Mouse (Mus musculus): ENCODE data around the gene Chrna1. TPM values are rescaled to one million over a fixed set of nuclear protein-coding genes. Genes with fewer than 3 reads are reported as not detected.

Gene Chrna1
- polyA plus RNA-seq, 1 experiment from 2014 or later, result 14.1 TPM

GRCm38 (mm10) chr2:73536091-73536783 lies 43.9 kb downstream of the Chrna1 start:
- Histone ChIP-seq H3K36me3 (no peaks in the 10 kb centered on the region), H3K9ac (no peak overlapping the region), H3K27ac (replicated peaks) (no peak overlapping the region), H3K4me1 (peaks cover 15% of the 10 kb centered on the region), H3K9me3 (replicated peaks) (no peaks in the 10 kb centered on the region), H3K4me2 (replicated peaks) (no peak overlapping the region), H3K27me3 (no peaks in the 10 kb centered on the region), H3K4me3 (replicated peaks) (no peak overlapping the region)
- no peak for ATAC-seq (ENCODE audit: insufficient number of reproducible peaks, low FRiP score, low TSS enrichment, low read depth)
- 70% methylated on average over 15 of the region's 15 CpGs for WGBS

DNA sequence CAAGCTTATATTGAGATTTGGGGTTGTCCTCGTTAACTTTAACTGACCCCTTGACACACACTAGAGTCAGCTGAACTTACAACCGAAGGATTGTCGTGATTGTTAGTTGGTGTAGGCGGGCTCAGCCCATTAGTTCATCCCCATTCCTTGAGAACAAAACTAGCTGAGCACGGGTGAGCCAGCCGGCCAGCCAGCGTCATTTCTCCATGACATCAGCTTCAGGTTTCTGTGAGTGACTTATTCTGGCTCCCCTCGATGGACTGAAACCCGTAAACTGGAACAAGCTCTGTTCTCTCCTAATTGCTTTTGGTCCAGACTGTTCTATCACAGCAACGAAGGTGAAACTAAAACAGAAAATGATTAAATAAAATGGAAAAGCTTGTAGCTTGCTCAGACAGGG lies 45.4 kb downstream of the Chrna1 start:
- Histone ChIP-seq H3K36me3 (no peaks in the 10 kb centered on the region), H3K27me3 (no peaks in the 10 kb centered on the region), H3K4me3 (replicated peaks) (no peak overlapping the region), H3K4me1 (0 out of 2 replicates have a peak, but pooled peaks cover 15% of the 10 kb centered on the region), H3K9me3 (replicated peaks) (no peaks in the 10 kb centered on the region), H3K4me2 (replicated peaks) (no peak overlapping the region), H3K27ac (replicated peaks) (no peak overlapping the region), H3K9ac (no peak overlapping the region)
- no peak for ATAC-seq (ENCODE audit: insufficient number of reproducible peaks, low FRiP score, low TSS enrichment, low read depth)
- 67% methylated on average over 10 of the region's 10 CpGs for WGBS

DNA sequence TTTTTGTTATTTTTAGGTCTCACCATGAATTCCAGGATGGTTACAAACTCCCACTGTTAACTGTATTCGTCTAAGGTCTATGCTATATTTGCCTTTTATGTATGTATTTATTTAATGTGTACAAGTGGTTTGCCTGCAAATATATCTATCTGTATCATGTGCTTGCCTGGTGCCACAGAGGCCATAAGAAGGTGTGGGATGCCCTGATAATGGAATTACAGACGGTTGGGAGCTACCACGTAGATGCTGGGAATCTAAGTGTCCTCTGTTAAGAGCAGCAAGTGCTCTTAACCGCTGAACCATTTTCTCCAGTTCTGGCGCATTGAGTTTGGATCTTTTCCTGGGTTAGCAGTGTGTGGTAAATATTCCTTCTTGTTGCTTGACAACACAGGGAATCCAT lies 49.7 kb downstream of the Chrna1 start:
- H3K9me3 ChIP-seq (replicated peaks), result no peaks in the 10 kb centered on the region
- H3K27ac ChIP-seq (replicated peaks), result no peak overlapping the region; the same call in 1 of the 2 replicates
- peaks cover 40% of the 10 kb centered on the region for H3K4me1 ChIP-seq
- no peak for ATAC-seq (ENCODE audit: insufficient number of reproducible peaks, low FRiP score, low TSS enrichment, low read depth)
- no peak overlapping the region for H3K9ac ChIP-seq
- no peak overlapping the region for H3K4me3 ChIP-seq (replicated peaks)
- no peak overlapping the region for H3K4me2 ChIP-seq (replicated peaks)
- 73% methylated on average over 5 of the region's 5 CpGs for WGBS
- H3K36me3 ChIP-seq, result no peaks in the 10 kb centered on the region
- H3K27me3 ChIP-seq, result no peaks in the 10 kb centered on the region

GRCm38 (mm10) chr2:73529356-73530330 lies 50.5 kb downstream of the Chrna1 start, which contains the start of gene Wipf1:
TSS of gene Wipf1 (minus strand) at chr2:73529734.
- no peaks in the 10 kb centered on the region for H3K9me3 ChIP-seq (replicated peaks)
- ATAC-seq (ENCODE audit: insufficient number of reproducible peaks, low FRiP score, low TSS enrichment, low read depth), result peak; percentile 82
- peak within 1 kb of the TSS; percentile 89 for H3K27ac ChIP-seq (replicated peaks)
- peak within 1 kb of the TSS; percentile 89 for H3K9ac ChIP-seq
- 2% methylated on average over 64 of the region's 66 CpGs for WGBS
- peaks cover 42% of the 10 kb centered on the region for H3K4me1 ChIP-seq
- peak within 1 kb of the TSS; percentile 75 for H3K4me3 ChIP-seq (replicated peaks)
- no peaks in the 10 kb centered on the region for H3K27me3 ChIP-seq
- H3K4me2 ChIP-seq (replicated peaks), result peak within 1 kb of the TSS; percentile 75
- H3K36me3 ChIP-seq, result no peaks in the 10 kb centered on the region

- peak; percentile 61 for ATAC-seq (ENCODE audit: insufficient number of reproducible peaks, low FRiP score, low TSS enrichment, low read depth)
- H3K4me1 ChIP-seq, result peaks cover 42% of the 10 kb centered on the region
- WGBS, result 2% methylated on average over 49 of the region's 59 CpGs
- peak overlapping the region; percentile 89 for H3K9ac ChIP-seq
- peak overlapping the region; percentile 89 for H3K27ac ChIP-seq (replicated peaks)
- H3K4me3 ChIP-seq (replicated peaks), result peak overlapping the region; percentile 75
- H3K4me2 ChIP-seq (replicated peaks), result peak overlapping the region; percentile 75
- no peaks in the 10 kb centered on the region for H3K27me3 ChIP-seq
- no peaks in the 10 kb centered on the region for H3K9me3 ChIP-seq (replicated peaks)
- H3K36me3 ChIP-seq, result no peaks in the 10 kb centered on the region
These were observed 51.4 kb downstream of the Chrna1 start for GRCm38 (mm10) chr2:73528516-73529355.

DNA sequence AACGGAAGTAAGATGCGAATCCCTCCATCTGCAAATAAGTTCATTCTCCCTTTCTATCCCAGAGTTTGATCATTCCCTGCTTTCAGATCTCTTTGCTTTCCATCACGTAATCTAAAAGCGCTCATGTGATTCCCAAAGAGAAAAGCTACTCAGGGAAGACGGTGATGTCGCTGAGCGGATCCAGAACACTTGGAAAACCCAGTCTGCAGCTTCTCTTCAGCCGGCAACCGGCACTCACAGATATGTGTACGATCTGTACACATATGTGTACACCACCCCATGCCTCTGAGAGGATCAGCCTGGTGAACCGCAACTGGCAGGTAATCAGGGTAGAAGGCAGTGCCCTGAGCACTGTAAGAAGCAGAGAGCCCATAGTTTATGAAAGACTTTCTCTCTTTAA lies 52.2 kb downstream of the Chrna1 start:
- no peaks in the 10 kb centered on the region for H3K36me3 ChIP-seq
- no peak for ATAC-seq (ENCODE audit: insufficient number of reproducible peaks, low FRiP score, low TSS enrichment, low read depth)
- peak overlapping the region; percentile 89 for H3K9ac ChIP-seq
- H3K4me2 ChIP-seq (replicated peaks), result peak overlapping the region; percentile 75
- peak overlapping the region; percentile 48; the same call in 1 of the 2 replicates for H3K27ac ChIP-seq (replicated peaks)
- peaks cover 48% of the 10 kb centered on the region for H3K4me1 ChIP-seq
- WGBS, result 47% methylated on average over 11 of the region's 11 CpGs
- H3K9me3 ChIP-seq (replicated peaks), result no peaks in the 10 kb centered on the region
- no peaks in the 10 kb centered on the region for H3K27me3 ChIP-seq
- peak overlapping the region; percentile 75 for H3K4me3 ChIP-seq (replicated peaks)

DNA sequence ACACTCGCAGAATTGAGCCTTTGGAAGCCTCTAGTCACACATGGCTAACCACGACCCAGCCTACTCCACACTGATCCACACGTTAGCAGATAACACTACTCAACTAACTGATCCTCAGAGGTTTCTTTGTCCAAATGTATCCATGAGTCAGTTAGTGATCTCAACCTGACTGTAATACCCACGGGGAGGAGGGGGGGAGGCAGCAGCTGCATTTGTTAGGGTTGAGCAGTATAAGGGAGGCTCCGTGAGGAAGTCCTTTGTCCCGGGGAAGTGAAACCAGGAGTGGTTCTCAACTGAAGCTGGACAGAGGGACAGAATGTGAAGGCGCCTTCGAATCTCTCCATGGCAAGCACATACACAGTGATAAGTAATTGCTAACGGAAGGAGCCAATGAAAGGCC lies 53.4 kb downstream of the Chrna1 start:
- H3K9ac ChIP-seq, result no peak overlapping the region
- H3K4me1 ChIP-seq, result peaks cover 56% of the 10 kb centered on the region
- no peaks in the 10 kb centered on the region for H3K27me3 ChIP-seq
- H3K9me3 ChIP-seq (replicated peaks), result no peaks in the 10 kb centered on the region
- WGBS, result 46% methylated on average over 9 of the region's 9 CpGs
- no peaks in the 10 kb centered on the region for H3K36me3 ChIP-seq
- H3K4me3 ChIP-seq (replicated peaks), result peak overlapping the region; percentile 75
- H3K27ac ChIP-seq (replicated peaks), result 0 out of 2 replicates have a peak overlapping the region, but pooled peaks have one; percentile 48
- ATAC-seq (ENCODE audit: insufficient number of reproducible peaks, low FRiP score, low TSS enrichment, low read depth), result no peak
- H3K4me2 ChIP-seq (replicated peaks), result peak overlapping the region; percentile 75

GRCm38 (mm10) chr2:73522891-73523290 lies 57.2 kb downstream of the Chrna1 start:
- Histone ChIP-seq H3K27ac (replicated peaks) (peak overlapping the region; percentile 60; the same call in 1 of the 2 replicates), H3K4me3 (replicated peaks) (no peak overlapping the region), H3K9ac (no peak overlapping the region), H3K36me3 (no peaks in the 10 kb centered on the region), H3K27me3 (no peaks in the 10 kb centered on the region), H3K4me2 (replicated peaks) (no peak overlapping the region), H3K4me1 (peaks cover 55% of the 10 kb centered on the region), H3K9me3 (replicated peaks) (no peaks in the 10 kb centered on the region)
- no peak for ATAC-seq (ENCODE audit: insufficient number of reproducible peaks, low FRiP score, low TSS enrichment, low read depth)
- 51% methylated on average over 8 of the region's 8 CpGs for WGBS

- WGBS, result 41% methylated on average over 6 of the region's 6 CpGs
- Histone ChIP-seq H3K9me3 (replicated peaks) (no peaks in the 10 kb centered on the region), H3K27me3 (no peaks in the 10 kb centered on the region), H3K4me2 (replicated peaks) (no peak overlapping the region), H3K9ac (no peak overlapping the region), H3K4me1 (peaks cover 50% of the 10 kb centered on the region), H3K27ac (replicated peaks) (no peak overlapping the region), H3K4me3 (replicated peaks) (no peak overlapping the region), H3K36me3 (no peaks in the 10 kb centered on the region)
- ATAC-seq (ENCODE audit: insufficient number of reproducible peaks, low FRiP score, low TSS enrichment, low read depth), result no peak
These were observed 57.8 kb downstream of the Chrna1 start for GRCm38 (mm10) chr2:73522336-73522735.

DNA sequence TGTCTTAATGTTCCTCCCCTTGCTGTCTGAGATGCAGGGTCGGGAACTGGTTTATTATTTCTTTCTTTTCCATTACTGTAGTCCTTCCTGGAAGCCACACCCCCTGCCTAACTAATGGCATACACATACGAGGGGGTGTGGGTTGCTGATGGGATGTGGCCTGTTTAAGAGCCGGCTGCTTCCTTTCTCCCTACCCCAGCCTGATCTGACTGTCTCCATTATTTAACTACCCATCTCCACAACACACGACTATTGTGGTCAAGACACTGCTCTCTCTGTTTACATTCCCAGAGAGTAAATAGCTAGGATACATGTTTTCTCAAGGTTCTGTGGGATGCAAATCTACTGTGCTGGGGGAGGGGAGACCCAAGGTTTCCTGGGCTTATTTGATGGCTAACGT lies 58.4 kb downstream of the Chrna1 start:
- H3K9ac ChIP-seq, result no peak overlapping the region
- H3K9me3 ChIP-seq (replicated peaks), result no peaks in the 10 kb centered on the region
- no peaks in the 10 kb centered on the region for H3K36me3 ChIP-seq
- WGBS, result 14% methylated on average over 5 of the region's 5 CpGs
- no peak overlapping the region for H3K4me2 ChIP-seq (replicated peaks)
- H3K4me3 ChIP-seq (replicated peaks), result no peak overlapping the region
- peak overlapping the region; percentile 18; the same call in 1 of the 2 replicates for H3K27ac ChIP-seq (replicated peaks)
- peak; percentile 58; the same call in 1 of the 2 replicates for ATAC-seq (ENCODE audit: insufficient number of reproducible peaks, low FRiP score, low TSS enrichment, low read depth)
- H3K27me3 ChIP-seq, result no peaks in the 10 kb centered on the region
- peaks cover 44% of the 10 kb centered on the region for H3K4me1 ChIP-seq

Measured in embryonic facial prominence, embryonic 15.5 days (tissue).